Mouse (Mus musculus) yolk sac, embryonic 10.5 days (tissue): ENCODE data around the gene Olfr129.

Experiments
- DNase-seq: peaks from one replicate; pipeline ENCODE4 v3.0.0-alpha.2; 2017; ENCODE audit warnings: low spot score

Gene Olfr129

DNA sequence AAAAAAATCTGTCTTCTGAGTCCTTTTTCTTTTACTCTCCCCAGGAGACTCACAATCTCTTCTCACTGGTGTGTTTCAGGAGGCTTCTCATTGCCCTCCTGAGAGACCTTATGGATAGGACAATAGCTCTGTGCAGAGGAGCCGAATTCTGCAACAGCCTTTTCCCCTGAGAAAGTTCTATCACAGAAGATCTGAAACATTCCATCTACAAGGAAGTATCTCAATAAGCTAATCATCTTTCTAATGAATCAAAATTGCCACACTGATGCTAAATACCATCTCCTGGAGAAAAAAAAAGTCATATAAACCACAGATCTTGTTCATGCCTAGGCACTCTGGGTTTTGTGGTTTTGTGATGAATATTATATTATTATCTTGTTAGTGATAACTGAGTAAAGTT is at the start of gene Olfr129:
Gene Olfr129, minus strand, starts transcription at position 101 of the 400 bp plus-strand sequence.
- DNase-seq, result no peak

DNA sequence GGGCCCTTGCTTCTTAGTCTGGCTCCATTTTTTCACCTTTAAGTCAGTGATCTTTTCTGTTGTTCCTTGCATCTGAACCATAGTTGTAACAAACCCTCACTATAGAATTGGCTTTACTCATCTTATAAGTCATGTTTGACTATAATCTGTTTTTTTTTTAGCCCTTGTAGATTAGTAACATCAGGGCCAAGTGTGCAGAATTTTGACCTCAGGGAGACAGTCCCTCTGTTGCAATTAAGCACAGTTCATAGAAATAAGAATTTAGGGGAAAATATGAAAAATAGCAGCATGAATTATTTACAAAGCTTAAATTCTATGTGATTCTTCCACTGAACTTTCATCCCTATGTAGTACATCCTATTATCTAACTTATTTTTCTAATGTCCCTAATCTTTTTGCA is 28.7 kb upstream of the Olfr129 start, which contains the start of gene Olfr131:
Gene Olfr131, minus strand, starts transcription at position 101 of the 400 bp plus-strand sequence.
- no peak for DNase-seq

DNA sequence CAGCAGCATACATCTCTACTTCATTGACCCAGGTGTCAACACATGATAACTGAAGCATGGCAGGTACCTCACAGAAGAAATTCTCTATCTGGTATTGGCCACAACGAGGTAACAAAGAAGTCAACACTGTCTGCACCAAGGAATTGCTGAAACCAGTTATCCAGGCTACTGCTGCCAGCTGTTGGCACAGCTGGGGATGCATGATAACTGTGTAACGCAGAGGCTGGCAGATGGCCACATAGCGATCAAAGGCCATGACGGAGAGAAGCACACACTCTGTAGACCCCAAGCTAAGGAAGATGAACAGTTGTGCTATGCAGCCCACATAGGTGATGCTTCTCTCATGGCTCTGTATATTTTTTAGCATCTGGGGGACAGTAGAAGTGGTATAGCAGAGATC is 22.5 kb upstream of the Olfr129 start:
- no peak for DNase-seq

DNA sequence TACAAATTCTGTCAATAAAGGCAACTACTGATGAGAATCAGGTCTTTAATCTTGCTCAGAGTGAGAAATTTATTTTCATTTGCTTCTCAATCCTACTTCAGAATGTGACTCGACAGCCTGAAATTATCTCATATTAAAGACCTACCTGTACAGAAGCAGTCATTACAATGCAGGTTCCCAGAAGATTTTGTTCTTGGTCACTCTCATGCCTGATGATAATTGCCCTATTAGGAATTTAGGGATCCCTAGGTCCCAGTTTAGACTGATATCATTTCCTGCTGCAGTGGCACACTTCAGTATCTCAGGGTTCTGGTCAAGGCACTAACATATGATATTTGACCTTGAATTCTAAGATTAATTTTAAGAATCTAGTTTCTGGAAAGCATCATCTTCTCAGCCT is 3.7 kb upstream of the Olfr129 start, which contains the start of gene Olfr130:
Gene Olfr130, plus strand, starts transcription at position 301 of the 400 bp plus-strand sequence.
- DNase-seq, result no peak

DNA sequence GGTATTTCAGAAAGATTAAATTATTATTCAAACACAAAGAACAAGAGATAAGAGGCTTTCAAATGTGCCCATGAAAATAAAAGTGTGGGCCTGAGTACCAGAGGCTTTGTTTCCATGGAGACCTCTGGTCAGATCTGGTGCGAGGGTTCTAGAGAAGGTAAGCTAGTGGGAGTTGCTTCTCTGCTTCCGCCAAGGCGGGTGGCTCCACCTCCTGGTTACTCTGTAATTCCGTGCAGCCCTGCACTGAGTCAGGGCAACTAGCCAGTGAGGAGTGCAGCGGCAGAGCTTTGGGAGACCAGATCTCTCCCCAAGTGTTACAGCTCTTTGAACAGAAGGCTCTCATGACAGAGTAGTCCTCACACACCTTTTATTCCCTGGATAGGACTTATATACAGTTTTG is 33.6 kb downstream of the Olfr129 start:
- DNase-seq, result peak; percentile 5

DNA sequence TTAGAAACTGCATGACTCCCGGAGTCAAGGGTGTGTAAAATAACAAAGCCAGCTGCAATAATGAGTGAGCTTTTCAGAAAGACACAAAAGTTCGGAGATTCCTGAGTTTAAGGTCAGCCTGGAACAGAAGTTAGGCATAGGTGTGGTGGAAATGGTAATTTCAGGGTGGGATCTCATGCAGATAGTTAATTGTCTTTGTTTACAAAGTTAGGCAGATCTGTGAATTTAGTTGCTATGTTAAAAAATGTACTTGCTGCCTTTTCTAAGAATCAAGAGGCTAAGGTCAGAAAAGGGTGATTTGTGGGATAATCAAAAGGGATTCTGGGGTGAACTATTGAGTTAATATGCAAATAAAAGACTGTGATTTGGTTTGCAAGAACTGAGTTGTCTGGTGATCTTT is 43.5 kb downstream of the Olfr129 start:
- DNase-seq, result no peak

DNA sequence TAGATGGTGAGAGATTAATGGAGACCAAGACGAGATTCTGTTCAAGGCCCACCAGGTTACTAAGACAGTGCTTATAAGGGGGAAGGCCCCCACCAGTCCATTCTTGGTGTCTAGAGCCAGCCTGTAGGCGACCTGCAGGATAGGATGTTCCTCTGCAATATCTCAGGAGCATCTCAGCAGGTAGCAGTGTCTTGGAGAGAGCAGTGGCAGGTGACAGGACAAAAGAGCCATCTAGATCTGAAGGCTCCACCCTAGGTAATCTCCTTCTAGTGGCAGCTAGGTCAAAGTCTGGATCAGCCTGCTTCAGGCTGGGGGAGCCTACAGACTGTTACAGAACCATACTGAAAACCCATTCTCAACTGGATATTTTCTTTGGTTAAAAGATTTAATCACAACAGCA is 54.9 kb downstream of the Olfr129 start:
- no peak for DNase-seq
